Mouse (Mus musculus) left cerebral cortex, postnatal 4 days (tissue): ENCODE measurements around the gene B4galt5. TPM values are rescaled to one million over a fixed set of nuclear protein-coding genes. Genes with fewer than 3 reads are reported as not detected.

ENCODE experiments used
- DNase-seq: peaks from one replicate; pipeline ENCODE4 v3.0.0-alpha.2; 2022
- intact Hi-C: fragments of 180-260 bp; cut with DNase I; formaldehyde crosslinking; loops from one replicate; pipeline ENCODE4 v1.15.1; 2025
- total RNA-seq, 2 experiments: library from RNA; stranded (reverse); gene quantifications; 2 replicates each; pipeline ENCODE4 v1.2.3; 2021

Gene B4galt5
- total RNA-seq, 2 experiments from 2014 or later = 77.2 to 80.4 TPM

DNA sequence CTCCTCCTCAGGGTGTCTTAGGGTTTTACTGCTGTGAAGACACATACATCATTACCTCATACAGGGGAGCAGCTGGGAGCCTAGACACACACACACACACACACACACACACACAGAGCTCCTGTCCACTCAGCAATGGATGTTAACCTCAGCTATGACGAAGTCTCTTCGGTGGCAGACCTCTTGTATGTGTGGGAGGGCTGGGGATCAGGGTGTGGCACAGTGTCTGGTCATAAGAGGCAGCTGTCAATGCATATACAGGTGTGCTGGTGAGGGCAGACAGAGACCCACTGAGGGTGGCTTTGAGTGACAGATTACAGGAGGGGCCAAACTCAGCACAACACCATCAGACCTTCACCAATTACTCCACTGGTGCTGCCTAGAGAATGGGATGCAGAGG lies 84.0 kb downstream of the B4galt5 start:
- intact Hi-C loops = no loop called here
- no peak for DNase-seq

DNA sequence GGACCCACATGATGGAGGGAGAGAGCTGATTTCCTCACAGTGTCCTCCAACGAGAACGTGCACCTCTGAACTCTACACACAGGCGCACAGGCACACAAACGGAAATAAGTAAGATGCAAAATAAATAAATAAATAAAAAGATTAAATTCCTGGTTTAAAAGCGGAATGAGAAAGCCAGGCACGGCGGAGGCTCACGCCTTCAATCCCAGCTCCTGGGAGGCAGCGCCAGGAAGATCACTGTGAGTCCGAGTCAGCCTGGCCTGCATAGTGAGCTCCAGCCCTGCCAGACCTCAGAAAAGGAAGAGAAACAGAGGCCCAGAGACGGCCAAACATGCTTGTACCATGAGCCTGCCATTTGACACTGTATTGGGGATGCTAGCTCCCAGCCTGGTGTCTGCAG lies 85.1 kb downstream of the B4galt5 start:
- DNase-seq = no peak
- intact Hi-C loops = no loop called here

DNA sequence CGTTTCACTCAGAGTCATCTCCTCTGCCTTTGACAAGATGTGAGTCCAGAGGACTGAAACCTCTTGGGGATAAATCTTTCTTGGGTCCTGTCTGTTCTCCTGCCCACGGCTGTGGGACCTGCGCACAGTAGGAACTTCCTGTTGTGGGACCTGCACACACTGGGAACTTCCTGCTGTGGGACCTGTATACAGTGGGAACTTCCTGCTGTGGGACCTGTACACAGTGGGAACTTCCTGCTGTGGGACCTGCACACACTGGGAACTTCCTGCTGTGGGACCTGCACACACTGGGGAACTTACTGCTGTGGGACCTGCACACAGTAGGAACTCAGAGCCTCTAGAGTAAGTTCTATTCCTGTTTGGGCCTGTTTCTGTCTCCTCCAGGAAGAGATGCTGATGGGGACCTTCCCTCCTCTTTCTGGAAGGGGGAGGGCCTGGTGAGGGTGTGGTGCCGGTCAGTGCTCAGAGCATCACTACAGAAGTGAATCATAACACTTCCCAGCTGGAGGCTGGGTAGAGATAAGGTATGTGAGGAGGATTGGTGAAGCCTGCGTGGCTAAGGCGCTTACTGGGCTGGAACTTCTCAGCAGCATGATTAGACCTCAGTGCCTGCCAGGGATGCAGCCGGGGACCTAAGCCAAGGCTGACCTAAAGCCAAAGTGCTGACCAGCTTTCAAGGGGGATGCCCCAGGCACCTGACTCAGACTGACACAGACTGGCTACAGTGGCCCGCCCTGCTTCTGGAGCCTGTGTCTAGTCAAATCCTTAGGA lies 85.8 kb downstream of the B4galt5 start:
- intact Hi-C loops = no loop called here
- DNase-seq = no peak

DNA sequence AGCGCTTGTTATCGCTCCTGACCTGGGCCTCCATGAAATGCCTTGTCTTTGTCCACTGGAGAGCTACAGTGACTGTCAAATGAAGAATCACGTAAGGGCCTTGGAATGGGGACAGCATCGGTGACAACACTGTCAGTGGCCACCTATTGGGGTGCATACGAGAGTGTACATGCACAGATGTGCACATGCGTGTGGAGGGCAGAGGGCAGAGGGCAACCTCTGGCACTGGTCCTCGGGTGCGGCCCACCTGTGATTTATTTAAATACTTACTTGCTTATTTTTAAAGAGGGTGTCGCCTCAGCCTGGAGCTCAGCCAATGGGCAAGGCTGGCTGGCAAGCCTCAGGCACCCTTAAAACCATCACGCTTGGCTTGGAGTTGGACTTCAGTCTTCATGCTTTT lies 86.5 kb downstream of the B4galt5 start:
- no peak for DNase-seq
- intact Hi-C loops = no loop called here

GRCm38 (mm10) chr2:167261106-167261505 lies 87.9 kb downstream of the B4galt5 start:
- intact Hi-C loops = no loop called here
- DNase-seq = no peak

DNA sequence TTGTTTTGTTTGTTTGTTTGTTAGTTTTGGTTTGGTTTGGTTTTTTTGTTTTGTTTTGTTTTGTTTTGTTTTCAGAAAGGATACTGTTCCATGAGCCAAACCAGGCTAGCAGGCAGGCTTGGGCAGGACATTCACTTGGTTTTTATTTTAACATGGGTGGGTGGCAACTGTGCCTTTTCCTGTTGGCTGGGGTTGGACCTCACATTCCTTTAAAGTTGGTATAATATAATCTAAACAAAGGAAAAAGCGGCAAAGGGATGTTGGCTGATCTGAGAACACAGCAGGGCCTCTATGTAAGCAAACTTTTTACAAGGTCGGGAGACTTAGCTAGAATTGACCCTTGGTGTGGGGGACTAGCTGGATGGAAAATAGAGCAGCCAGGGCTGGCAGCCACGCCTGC lies 91.2 kb downstream of the B4galt5 start:
- intact Hi-C loops = no loop called here

GRCm38 (mm10) chr2:167254808-167255207 lies 94.2 kb downstream of the B4galt5 start:
- no peak for DNase-seq
- intact Hi-C loops = no loop called here

More for the DNA sequence above, 91.2 kb downstream of the B4galt5 start:
- no peak for DNase-seq

GRCm38 (mm10) chr2:167254185-167254584 lies 94.8 kb downstream of the B4galt5 start:
- intact Hi-C loops = no loop called here
- DNase-seq = no peak

DNA sequence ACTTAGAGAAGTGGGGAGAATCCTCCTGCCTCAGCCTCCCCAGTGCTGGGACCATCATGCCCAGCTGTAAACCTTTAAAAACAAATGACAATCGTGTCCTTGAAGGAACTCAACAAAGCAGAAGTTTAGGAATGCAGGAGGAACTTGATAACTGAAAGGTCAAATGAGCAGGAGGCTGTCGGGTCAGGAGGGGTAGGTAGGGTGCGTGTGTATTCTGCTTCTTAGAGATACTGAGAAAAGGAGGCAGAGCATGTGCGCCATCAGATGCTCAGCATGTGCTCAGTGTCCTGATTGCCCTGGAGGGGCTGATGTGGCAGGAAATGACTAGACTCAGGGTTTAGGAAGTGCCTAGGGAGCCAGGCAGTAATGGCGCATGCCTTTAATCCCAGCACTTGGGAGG lies 95.5 kb downstream of the B4galt5 start:
- intact Hi-C loops = no loop called here
- DNase-seq = no peak

- DNase-seq = no peak
- intact Hi-C loops = no loop called here
Observed at GRCm38 (mm10) chr2:167252057-167252687, 96.8 kb downstream of the B4galt5 start.

DNA sequence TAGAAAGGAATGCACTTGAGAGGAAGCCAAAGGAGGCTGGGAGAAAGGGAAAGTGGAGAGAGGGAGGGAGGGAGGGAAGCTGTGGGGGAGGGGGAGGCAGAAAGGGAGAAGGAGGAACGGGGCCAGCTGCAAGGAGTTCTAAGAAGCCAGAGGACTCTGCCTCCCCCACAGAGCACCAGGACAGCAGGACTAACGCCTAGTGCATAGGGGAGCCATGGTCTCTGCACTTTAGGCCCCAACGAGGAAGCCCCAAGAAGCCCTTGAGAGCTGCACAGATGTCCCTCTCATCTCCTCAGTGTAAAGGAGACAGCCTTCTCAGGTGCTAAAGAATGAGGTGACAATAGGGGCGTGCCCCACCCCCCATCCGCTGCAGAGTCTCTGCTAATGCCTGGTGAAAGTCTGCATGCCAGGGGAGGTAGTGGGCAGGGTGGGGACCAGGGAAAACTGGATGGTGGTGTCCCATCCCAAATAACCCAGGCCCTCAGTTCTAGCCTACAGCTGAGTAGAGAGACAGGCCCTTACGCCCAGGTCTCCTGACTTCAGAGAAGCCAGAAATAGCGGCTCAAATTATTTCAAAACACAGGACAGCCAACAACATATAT lies 98.1 kb downstream of the B4galt5 start:
- intact Hi-C loops = no loop called here
- DNase-seq = no peak

DNA sequence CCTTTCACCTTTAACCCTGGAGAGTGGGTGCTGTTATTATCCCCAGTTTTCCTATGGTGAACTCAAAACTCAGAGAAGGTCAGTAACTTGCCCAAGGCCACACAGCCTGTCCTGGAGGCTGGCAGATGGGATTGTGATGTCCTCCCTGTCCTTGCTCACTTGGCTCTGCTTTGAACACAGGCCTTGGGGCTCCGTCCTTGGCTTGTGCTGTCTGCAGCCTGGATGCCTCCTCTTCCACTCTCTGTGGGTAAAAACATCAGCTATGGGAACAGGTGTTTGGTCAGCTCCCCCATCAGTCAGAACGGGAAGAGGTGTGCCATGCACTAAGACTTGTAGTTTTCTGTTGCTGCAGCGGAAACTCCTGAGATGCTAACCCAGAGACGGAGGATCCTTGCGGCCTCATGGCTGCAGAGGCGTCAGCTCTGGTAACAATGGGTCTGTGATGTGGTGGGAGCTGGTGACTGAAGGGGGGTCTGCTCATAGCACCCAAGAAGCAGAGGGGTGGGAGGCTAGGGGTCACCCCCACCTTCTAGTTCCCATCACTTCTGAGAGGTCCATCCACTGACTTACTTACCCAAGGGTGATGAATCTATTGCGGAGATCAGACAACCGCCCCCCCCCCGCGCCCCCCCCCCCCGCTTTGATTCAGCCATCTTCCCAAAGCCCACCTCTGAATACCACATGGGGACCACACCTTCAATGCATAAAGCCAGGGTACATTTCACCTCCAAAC lies 98.8 kb downstream of the B4galt5 start:
- intact Hi-C loops = no loop called here
- DNase-seq = no peak

- intact Hi-C loops = no loop called here
- DNase-seq = no peak
Observed at GRCm38 (mm10) chr2:167249591-167249990, 99.4 kb downstream of the B4galt5 start.

Other genes with a start within 250 kb of the B4galt5 start
- 10 to 100 TPM; 46.5 to 50.9 TPM for gene Kcnb1, start 159.0 kb downstream of the B4galt5 start, total RNA-seq
- 1 to 10 TPM; 2.6 to 3.2 TPM for gene Ptgis, start 108.6 kb downstream of the B4galt5 start, total RNA-seq
- gene Slc9a8, start 72.5 kb upstream of the B4galt5 start, total RNA-seq = 10 to 100 TPM; 33.9 to 42.1 TPM
- gene Rnf114, start 143.5 kb upstream of the B4galt5 start, total RNA-seq = 10 to 100 TPM; 36.6 to 40.0 TPM
- 10 to 100 TPM; 53.5 to 58.1 TPM for gene Spata2, start 143.7 kb upstream of the B4galt5 start, total RNA-seq
- 1 to 10 TPM; 1.1 to 1.3 TPM for gene Snai1, start 189.0 kb upstream of the B4galt5 start, total RNA-seq